Mouse (Mus musculus) liver, adult 2 months (tissue): ENCODE data around the gene Nudc.

Experiments
- CTCF ChIP-seq: fragments of 200-500 bp; IDR thresholded peaks from 2 replicates; pipeline ENCODE4 v1.5.1; 2011; ENCODE audit warnings: low read depth, low read length, control low read depth
- POLR2A ChIP-seq: fragments of 200-500 bp; IDR thresholded peaks from 2 replicates; pipeline ENCODE4 v1.6.1; 2011; ENCODE audit warnings: low read length, control low read depth; ENCODE audit not compliant: insufficient read depth; ENCODE audit errors: extremely low read depth

- TF ChIP-seq CTCF (no peak), POLR2A (no peak)
Measured at GRCm38 (mm10) chr4:133496738-133497445, 48.9 kb downstream of the Nudc start.
